Mouse (Mus musculus) frontal cortex, postnatal 10 days (tissue): ENCODE results near the gene Cacna1e.
A peak's percentile ranks its signal among the peaks of the same experiment; 100 is the strongest.

Source experiments
- DNase-seq, 2 experiments: peaks; one replicate each; pipeline ENCODE4 v3.0.0; 2022; ENCODE audit warnings: low spot score in 2 of 2, mixed read lengths in 1 of 2

Cacna1e gene

GRCm38 (mm10) chr1:154784862-154785261 is 99.4 kb downstream of the Cacna1e start:
- DNase-seq: no peak

- DNase-seq: no peak
These were observed 100.8 kb downstream of the Cacna1e start for GRCm38 (mm10) chr1:154783521-154783920.

GRCm38 (mm10) chr1:154779908-154780514 is 104.3 kb downstream of the Cacna1e start:
- DNase-seq: no peak

- no peak for DNase-seq
These were observed 108.0 kb downstream of the Cacna1e start for GRCm38 (mm10) chr1:154776344-154776743.

GRCm38 (mm10) chr1:154774468-154774867 is 109.8 kb downstream of the Cacna1e start:
- DNase-seq: no peak

GRCm38 (mm10) chr1:154771111-154771510 is 113.2 kb downstream of the Cacna1e start:
- DNase-seq: no peak

GRCm38 (mm10) chr1:154770542-154770941 is 113.8 kb downstream of the Cacna1e start:
- DNase-seq: no peak

- no peak for DNase-seq
These were observed 121.2 kb downstream of the Cacna1e start for GRCm38 (mm10) chr1:154763132-154763531.

GRCm38 (mm10) chr1:154752081-154752480 is 132.2 kb downstream of the Cacna1e start:
- no peak for DNase-seq

GRCm38 (mm10) chr1:154748531-154748930 is 135.8 kb downstream of the Cacna1e start:
- no peak for DNase-seq

- DNase-seq: no peak
These were observed 139.1 kb downstream of the Cacna1e start for GRCm38 (mm10) chr1:154745241-154745640.

- DNase-seq: no peak
These were observed 153.8 kb downstream of the Cacna1e start for GRCm38 (mm10) chr1:154730411-154730961.

- peak; percentile 63 to 84 for DNase-seq
These were observed 154.9 kb downstream of the Cacna1e start for GRCm38 (mm10) chr1:154729269-154729980.

- no peak for DNase-seq
These were observed 155.6 kb downstream of the Cacna1e start for GRCm38 (mm10) chr1:154728682-154729081.

- DNase-seq: no peak
These were observed 156.6 kb downstream of the Cacna1e start for GRCm38 (mm10) chr1:154727696-154728095.

- peak in 1 of 2 experiments; percentile 58 for DNase-seq
These were observed 157.7 kb downstream of the Cacna1e start for GRCm38 (mm10) chr1:154726361-154727161.

GRCm38 (mm10) chr1:154725356-154726320 is 158.7 kb downstream of the Cacna1e start:
- DNase-seq: no peak

- DNase-seq: peak in 1 of 2 experiments; percentile 52
These were observed 160.6 kb downstream of the Cacna1e start for GRCm38 (mm10) chr1:154723537-154724286.

GRCm38 (mm10) chr1:154723078-154723477 is 161.2 kb downstream of the Cacna1e start:
- DNase-seq: no peak

GRCm38 (mm10) chr1:154715596-154715995 is 168.7 kb downstream of the Cacna1e start:
- DNase-seq: no peak
